Mouse (Mus musculus) liver, adult 2 months (tissue): Measurements from ENCODE around the gene Ap3m1. TPM values are rescaled to one million over a fixed set of nuclear protein-coding genes. Genes with fewer than 3 reads are reported as not detected.
A peak's percentile ranks its signal among the peaks of the same experiment; 100 is the strongest.

Experiments used
- DNase-seq: peaks from one replicate; pipeline ENCODE4 v3.0.0-alpha.2; 2011; ENCODE audit warnings: low read depth, low spot score; ENCODE audit errors: extremely low read depth
- H3K27ac ChIP-seq: fragments of 200-500 bp; replicated peaks from 2 replicates; pipeline ENCODE4 v1.5.1; 2012; ENCODE audit warnings: low read depth, mild to moderate bottlenecking, control low read depth, inconsistent platforms, low read length; ENCODE audit not compliant: insufficient read depth
- H3K27me3 ChIP-seq: fragments of 200-500 bp; 2 replicates; pipeline ENCODE4 v1.6.1; 2012; ENCODE audit warnings: mild to moderate bottlenecking, moderate library complexity, low read length, inconsistent platforms; ENCODE audit not compliant: control insufficient read depth, insufficient read depth
- H3K36me3 ChIP-seq: fragments of 200-500 bp; 2 replicates; pipeline ENCODE4 v1.6.1; 2012; ENCODE audit warnings: low read length, inconsistent platforms; ENCODE audit not compliant: control insufficient read depth, insufficient read depth
- H3K4me1 ChIP-seq: fragments of 200-500 bp; 2 replicates; pipeline ENCODE4 v1.6.1; 2011; ENCODE audit warnings: low read length; ENCODE audit not compliant: control insufficient read depth, insufficient read depth
- H3K4me3 ChIP-seq: fragments of 200-500 bp; 2 replicates; pipeline ENCODE4 v1.5.1; 2011; ENCODE audit warnings: low read depth, mild to moderate bottlenecking, control low read depth, low read length, moderate library complexity; ENCODE audit not compliant: insufficient read depth
- H3K79me2 ChIP-seq: fragments of 200-500 bp; 2 replicates; pipeline ENCODE4 v1.6.1; 2012; ENCODE audit warnings: inconsistent platforms, mild to moderate bottlenecking, low read length, moderate library complexity; ENCODE audit not compliant: control insufficient read depth, insufficient read depth
- H3K9ac ChIP-seq: fragments of 200-500 bp; 2 replicates; pipeline ENCODE4 v1.6.1; 2012; ENCODE audit warnings: low read depth, mild to moderate bottlenecking, control low read depth, inconsistent platforms, low read length
- CTCF ChIP-seq: fragments of 200-500 bp; IDR thresholded peaks from 2 replicates; pipeline ENCODE4 v1.5.1; 2011; ENCODE audit warnings: low read depth, low read length, control low read depth
- POLR2A ChIP-seq: fragments of 200-500 bp; IDR thresholded peaks from 2 replicates; pipeline ENCODE4 v1.6.1; 2011; ENCODE audit warnings: low read length, control low read depth; ENCODE audit not compliant: insufficient read depth; ENCODE audit errors: extremely low read depth
- WGBS: fragments of 180-500 bp; shearing (Covaris S2); methylation state at CpG from one replicate; pipeline ENCODE4 v1.1.7; 2018; 5-methylcytosine and 5-hydroxymethylcytosine counted together
- polyA plus RNA-seq: library from polyadenylated mRNA; depleted of rRNA; stranded (reverse); fragments of >200 nt; gene quantifications from 2 replicates; pipeline ENCODE4 v1.2.3, GENCODE M21; 2012; rRNA removed
- total RNA-seq: library from RNA; depleted of rRNA; stranded (reverse); fragments of >200 nt; gene quantifications from 2 replicates; pipeline ENCODE4 v1.2.3, GENCODE M21; 2014; rRNA removed

Ap3m1 gene
- total RNA-seq, result 126 and 143 TPM in 2 replicates
- polyA plus RNA-seq, result 44.8 and 55.2 TPM in 2 replicates

- Histone ChIP-seq H3K4me3 (peak within 1 kb of the TSS; percentile 85), H3K79me2 (peaks cover 22% of the 10 kb centered on the region; the same call in 1 of the 2 replicates), H3K36me3 (peaks cover 2% of the 10 kb centered on the region; the same call in 1 of the 2 replicates), H3K9ac (peak within 1 kb of the TSS; percentile 90), H3K27me3 (no peaks in the 10 kb centered on the region), H3K4me1 (peaks cover 14% of the 10 kb centered on the region; the same call in 1 of the 2 replicates), H3K27ac (peak within 1 kb of the TSS; percentile 94)
- peak; percentile 95 for DNase-seq
- WGBS, result under 1% methylated on average over 48 of the region's 48 CpGs
- TF ChIP-seq CTCF, result no peak
- peak; percentile 72 for TF ChIP-seq POLR2A
Measured at GRCm38 (mm10) chr14:21052112-21052780, at the start of gene Ap3m1, which contains the start of gene Adk. TSS of gene Ap3m1 (minus strand) at chr14:21052508. TSS of gene Adk (plus strand) at chr14:21052574.

DNA sequence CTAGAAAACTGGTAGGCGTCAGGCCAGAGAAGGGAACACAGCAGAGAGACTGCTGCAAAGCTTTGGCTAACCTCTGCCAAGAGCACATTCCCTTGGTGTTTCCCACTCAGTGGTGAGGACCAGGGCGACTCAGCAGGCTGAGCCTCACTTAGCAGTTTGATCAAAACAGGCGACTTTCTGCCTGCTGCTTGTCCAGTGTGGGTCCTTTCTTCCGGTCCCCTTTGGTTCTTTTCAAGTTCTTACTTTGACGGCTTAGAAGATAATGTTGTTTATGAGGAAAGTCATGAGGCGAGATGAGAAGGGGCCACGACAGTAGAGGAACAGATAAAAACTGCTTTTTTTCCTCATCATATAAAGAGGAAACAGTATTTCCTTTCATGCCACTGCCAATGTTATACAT, 49.3 kb upstream of the Ap3m1 start:
- Histone ChIP-seq H3K27ac (peak overlapping the region; percentile 64), H3K4me3 (no peak overlapping the region), H3K27me3 (no peaks in the 10 kb centered on the region), H3K79me2 (peaks cover 16% of the 10 kb centered on the region; the same call in 1 of the 2 replicates), H3K4me1 (peaks cover 47% of the 10 kb centered on the region), H3K36me3 (peaks cover 29% of the 10 kb centered on the region), H3K9ac (peak overlapping the region; percentile 17; the same call in 1 of the 2 replicates)
- no peak for DNase-seq
- 35% methylated on average over 7 of the region's 7 CpGs for WGBS
- TF ChIP-seq CTCF (no peak), POLR2A (no peak)

- Histone ChIP-seq H3K36me3 (peaks cover 27% of the 10 kb centered on the region), H3K79me2 (peaks cover 16% of the 10 kb centered on the region; the same call in 1 of the 2 replicates), H3K27me3 (no peaks in the 10 kb centered on the region), H3K4me3 (no peak overlapping the region), H3K9ac (peak overlapping the region; percentile 51; the same call in 1 of the 2 replicates), H3K4me1 (peaks cover 51% of the 10 kb centered on the region), H3K27ac (peak overlapping the region; percentile 64; the same call in 1 of the 2 replicates)
- WGBS, result 34% methylated on average over 2 of the region's 2 CpGs
- DNase-seq, result no peak
- TF ChIP-seq POLR2A, result no peak
- no peak for TF ChIP-seq CTCF
Measured at GRCm38 (mm10) chr14:21100876-21101275, 48.6 kb upstream of the Ap3m1 start.

GRCm38 (mm10) chr14:21099371-21099770, 47.1 kb upstream of the Ap3m1 start:
- TF ChIP-seq POLR2A (no peak), CTCF (no peak)
- Histone ChIP-seq H3K79me2 (peaks cover 16% of the 10 kb centered on the region; the same call in 1 of the 2 replicates), H3K36me3 (peaks cover 31% of the 10 kb centered on the region), H3K27me3 (no peaks in the 10 kb centered on the region), H3K27ac (peak overlapping the region; percentile 21), H3K9ac (peak overlapping the region; percentile 4), H3K4me3 (no peak overlapping the region), H3K4me1 (peaks cover 56% of the 10 kb centered on the region)
- 58% methylated on average over 7 of the region's 7 CpGs for WGBS
- DNase-seq, result no peak

- peaks cover 16% of the 10 kb centered on the region; the same call in 1 of the 2 replicates for H3K79me2 ChIP-seq
- WGBS, result 23% methylated on average over 4 of the region's 4 CpGs
- TF ChIP-seq CTCF (no peak), POLR2A (no peak)
- peaks cover 41% of the 10 kb centered on the region for H3K36me3 ChIP-seq
- H3K4me1 ChIP-seq, result peaks cover 53% of the 10 kb centered on the region
- H3K9ac ChIP-seq, result no peak overlapping the region
- peak overlapping the region; percentile 92 for H3K27ac ChIP-seq
- no peak overlapping the region for H3K4me3 ChIP-seq
- DNase-seq, result peak; percentile 100
- H3K27me3 ChIP-seq, result no peaks in the 10 kb centered on the region
Measured at GRCm38 (mm10) chr14:21096689-21097088, 44.4 kb upstream of the Ap3m1 start.
